Mouse (Mus musculus) lung, adult 2 months (tissue): ENCODE measurements around the gene Ccdc116.

Experiments used
- CTCF ChIP-seq: fragments of 200-500 bp; IDR thresholded peaks from 2 replicates; pipeline ENCODE4 v1.5.1; 2011; ENCODE audit warnings: mild to moderate bottlenecking, low read length, control low read depth; ENCODE audit not compliant: insufficient read depth
- POLR2A ChIP-seq: fragments of 200-500 bp; IDR thresholded peaks from 2 replicates; pipeline ENCODE4 v1.6.1; 2011; ENCODE audit warnings: low read depth, mild to moderate bottlenecking, control low read depth, low read length, borderline replicate concordance; ENCODE audit errors: extremely low read depth

GRCm38 (mm10) chr16:17185475-17185874, 38.4 kb upstream of the Ccdc116 start:
- TF ChIP-seq POLR2A (no peak), CTCF (no peak)
